14 mouse cellular contexts compared by ENCODE assay signal in the genomic region with DNA sequence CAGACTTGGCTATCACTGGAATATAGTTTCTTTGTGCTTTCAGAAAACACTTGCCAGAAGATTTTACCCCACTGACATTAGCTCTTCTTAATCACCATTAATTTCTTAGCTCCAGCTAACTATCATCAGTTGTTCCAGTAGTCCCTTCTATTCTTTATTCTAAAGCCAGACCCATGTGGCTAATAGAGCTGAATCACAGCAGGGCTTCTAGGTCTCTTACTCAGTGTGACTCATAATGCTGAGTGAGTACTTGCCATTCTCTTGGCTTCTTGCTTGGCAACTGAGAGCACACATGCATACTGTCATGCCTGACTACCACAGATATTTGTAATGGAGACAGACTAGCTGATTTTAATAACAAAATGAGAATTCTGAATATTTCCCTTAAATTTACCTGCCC.
"Had no signal": no experiment of that assay in that cellular context is flagged by ENCODE, and none has a peak within 500 bp of the region (broad histone marks: within the 10 kb centered on the region; RNA-seq: fewer than 3 reads in every experiment).

No protein-coding gene starts in this region.

- H3K27me3 ChIP-seq: lung, embryonic 15.5 days; megakaryocyte, embryonic 14.5 days; midbrain, embryonic 13.5 days; midbrain, embryonic 15.5 days; neural tube, embryonic 12.5 days; stomach, embryonic 15.5 days had no signal

- DNase-seq: lung, adult 2 months; lung, postnatal 14 days; lung, postnatal 36 days; right cerebral cortex, postnatal 14 days; thymus, adult 2 months; thymus, postnatal 25 days had no signal

- H3K27ac ChIP-seq: lung, embryonic 15.5 days; macrophage; midbrain, embryonic 13.5 days; midbrain, embryonic 15.5 days; neural tube, embryonic 12.5 days; stomach, embryonic 15.5 days; stomach, postnatal 0 days had no signal

- H3K4me3 ChIP-seq: lung, embryonic 15.5 days; megakaryocyte, embryonic 14.5 days; midbrain, embryonic 13.5 days; midbrain, embryonic 15.5 days; neural tube, embryonic 12.5 days; stomach, embryonic 15.5 days had no signal

- H3K36me3 ChIP-seq: lung, embryonic 15.5 days; midbrain, embryonic 13.5 days; midbrain, embryonic 15.5 days; neural tube, embryonic 12.5 days; stomach, embryonic 15.5 days had no signal

- H3K4me1 ChIP-seq: lung, embryonic 15.5 days; megakaryocyte, embryonic 14.5 days; midbrain, embryonic 13.5 days; midbrain, embryonic 15.5 days; neural tube, embryonic 12.5 days; stomach, embryonic 15.5 days had no signal
